Mouse (Mus musculus) bone marrow macrophage, adult 2 months (primary cell): Measurements from ENCODE around the gene Gm4792. TPM values are rescaled to one million over a fixed set of nuclear protein-coding genes. Genes with fewer than 3 reads are reported as not detected.

Experiments used
- H3K27ac ChIP-seq: 2 replicates; pipeline ENCODE4 v1.5.1; 2012; ENCODE audit warnings: low read depth, low read length; ENCODE audit not compliant: insufficient read depth
- H3K4me1 ChIP-seq: 2 replicates; pipeline ENCODE4 v1.6.1; 2012; ENCODE audit warnings: low read length; ENCODE audit not compliant: control insufficient read depth, insufficient read depth
- H3K4me3 ChIP-seq: 2 replicates; pipeline ENCODE4 v1.5.1; 2012; ENCODE audit warnings: mild to moderate bottlenecking, low read length, moderate library complexity; ENCODE audit not compliant: insufficient read depth
- CTCF ChIP-seq: IDR thresholded peaks from 2 replicates; pipeline ENCODE4 v1.5.1; 2012; ENCODE audit warnings: low read depth, mild to moderate bottlenecking, low read length, moderate library complexity
- POLR2A ChIP-seq: IDR thresholded peaks from 2 replicates; pipeline ENCODE4 v1.6.1; 2012; ENCODE audit warnings: mild to moderate bottlenecking, low read depth, low read length, borderline replicate concordance
- polyA plus RNA-seq: library from polyadenylated mRNA; stranded (reverse); fragments of >200 nt; gene quantifications from 2 replicates; pipeline ENCODE4 v1.2.4, GENCODE M21; 2012; ENCODE audit not compliant: missing spikeins, insufficient read depth, insufficient read length

Gm4792 gene
- polyA plus RNA-seq, 1 experiment, result not detected

DNA sequence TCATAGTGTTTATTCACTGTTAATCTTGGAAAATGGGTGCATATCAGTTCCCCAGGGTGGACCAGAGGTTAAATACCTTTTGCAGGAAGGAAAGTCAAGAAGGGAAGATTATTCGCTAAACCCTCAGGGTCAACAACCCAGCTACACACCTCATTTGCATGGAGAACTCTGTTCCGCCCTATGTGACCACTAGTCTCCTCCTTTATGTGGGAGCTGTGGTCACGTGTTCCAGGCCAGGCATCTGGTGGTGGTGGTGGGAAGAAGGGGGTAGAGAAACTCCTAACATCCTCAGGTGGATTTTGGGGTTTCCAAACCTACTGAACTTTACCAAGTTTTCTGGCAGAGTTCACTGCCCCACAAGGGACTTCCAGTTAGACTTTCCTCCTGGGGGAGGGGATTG, 35.3 kb downstream of the Gm4792 start:
- TF ChIP-seq CTCF (no peak), POLR2A (no peak)
- H3K4me1 ChIP-seq, result no peaks in the 10 kb centered on the region

GRCm38 (mm10) chr10:94262646-94263045, 35.9 kb downstream of the Gm4792 start:
- Histone ChIP-seq H3K27ac (no peak overlapping the region), H3K4me1 (no peaks in the 10 kb centered on the region), H3K4me3 (no peak overlapping the region)
- TF ChIP-seq POLR2A (no peak), CTCF (no peak)

More for the DNA sequence above, 35.3 kb downstream of the Gm4792 start:
- Histone ChIP-seq H3K4me3 (no peak overlapping the region), H3K27ac (no peak overlapping the region)

DNA sequence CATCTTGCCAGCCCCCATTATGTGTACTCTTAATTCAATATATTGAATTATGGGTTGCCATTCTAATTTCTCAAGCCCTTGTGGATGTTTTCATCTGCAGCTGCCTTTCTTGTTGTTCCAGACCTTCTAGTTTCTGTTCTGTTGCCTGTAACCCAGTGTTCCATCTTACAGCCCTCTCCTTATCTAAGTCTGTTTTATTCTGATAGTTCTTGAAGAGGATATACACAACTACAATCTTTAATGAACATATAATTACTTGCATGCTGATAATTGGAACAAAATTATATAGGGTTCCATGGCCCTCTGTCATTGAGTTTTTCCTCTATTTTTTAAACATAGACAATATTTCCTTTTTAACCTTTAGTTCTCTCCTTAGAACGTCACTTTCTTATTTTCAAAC, 38.0 kb downstream of the Gm4792 start:
- H3K4me3 ChIP-seq, result no peak overlapping the region
- no peak for TF ChIP-seq CTCF
- no peak for TF ChIP-seq POLR2A
- no peaks in the 10 kb centered on the region for H3K4me1 ChIP-seq
- H3K27ac ChIP-seq, result no peak overlapping the region

- H3K4me3 ChIP-seq, result no peak overlapping the region
- no peak for TF ChIP-seq CTCF
- no peak for TF ChIP-seq POLR2A
- H3K27ac ChIP-seq, result no peak overlapping the region
- no peaks in the 10 kb centered on the region for H3K4me1 ChIP-seq
Measured at GRCm38 (mm10) chr10:94256518-94256917, 42.0 kb downstream of the Gm4792 start.

DNA sequence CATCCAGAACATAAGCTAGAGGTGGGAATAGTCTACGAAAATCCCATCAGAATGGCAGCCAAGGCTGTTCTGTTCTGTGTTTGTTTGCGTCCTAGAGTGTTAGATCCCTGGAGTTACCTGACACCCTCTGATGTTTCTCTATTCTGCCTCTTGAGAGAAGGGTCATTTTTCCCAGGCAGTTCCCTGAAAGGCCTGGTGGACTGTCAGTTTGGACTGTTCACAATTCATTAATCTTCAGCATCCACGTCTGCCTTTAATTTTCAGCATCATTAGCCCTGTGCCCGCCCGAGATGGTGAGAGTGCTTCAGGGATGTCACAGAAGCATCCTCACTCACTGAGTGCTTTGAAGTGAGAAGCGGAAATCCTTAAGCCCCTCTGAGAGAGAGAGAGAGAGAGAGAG, 42.8 kb downstream of the Gm4792 start:
- Histone ChIP-seq H3K4me1 (no peaks in the 10 kb centered on the region), H3K27ac (no peak overlapping the region), H3K4me3 (no peak overlapping the region)
- no peak for TF ChIP-seq CTCF
- no peak for TF ChIP-seq POLR2A

GRCm38 (mm10) chr10:94254766-94255165, 43.7 kb downstream of the Gm4792 start:
- no peaks in the 10 kb centered on the region for H3K4me1 ChIP-seq
- no peak overlapping the region for H3K4me3 ChIP-seq
- no peak overlapping the region for H3K27ac ChIP-seq
- TF ChIP-seq CTCF (no peak), POLR2A (no peak)

GRCm38 (mm10) chr10:94253260-94253807, 45.2 kb downstream of the Gm4792 start:
- TF ChIP-seq CTCF (no peak), POLR2A (no peak)

DNA sequence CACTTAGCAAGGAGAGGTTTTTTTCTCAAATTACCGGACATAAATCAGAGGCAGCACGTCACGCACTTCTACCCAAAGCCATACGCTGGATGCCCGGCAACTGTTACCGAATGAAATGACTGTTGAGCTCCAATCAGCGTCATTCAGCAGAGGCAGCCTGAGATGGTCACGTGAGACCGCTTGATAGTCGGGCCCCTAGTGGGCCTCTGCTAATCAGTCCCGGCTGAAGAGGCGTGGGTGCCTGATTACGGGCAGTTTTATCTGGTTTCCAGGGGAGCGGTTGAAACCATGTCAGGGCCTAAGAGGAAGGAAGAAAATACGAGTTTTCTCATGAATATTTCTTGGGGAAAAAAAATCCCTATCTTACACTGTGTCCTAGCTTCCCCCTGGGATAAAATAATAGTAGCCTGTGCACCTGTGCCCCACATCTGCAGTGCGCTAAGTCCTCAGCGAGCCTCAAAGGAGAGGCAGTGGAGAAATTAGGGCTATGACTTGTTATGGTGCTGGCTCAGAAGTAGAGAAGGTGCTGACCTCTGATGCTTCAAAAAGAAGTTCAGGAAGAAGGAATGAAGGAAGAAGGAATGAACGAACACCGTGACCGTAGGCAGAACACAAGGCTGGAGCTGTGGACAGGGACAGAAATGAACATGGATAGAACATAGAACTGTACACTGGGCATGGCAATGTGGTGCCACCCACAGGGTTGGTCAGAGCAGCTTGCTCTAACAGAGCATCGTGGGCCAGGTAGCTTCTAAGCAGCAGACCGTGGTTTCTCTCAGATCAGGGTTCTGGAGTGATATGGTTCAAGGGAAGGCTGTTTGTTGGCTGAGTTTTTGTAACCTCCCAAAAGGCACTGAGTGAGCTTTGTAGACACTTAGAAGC, 48.7 kb downstream of the Gm4792 start:
- TF ChIP-seq CTCF (no peak), POLR2A (no peak)
- H3K4me3 ChIP-seq, result no peak overlapping the region
- H3K27ac ChIP-seq, result no peak overlapping the region
- no peaks in the 10 kb centered on the region for H3K4me1 ChIP-seq

More at GRCm38 (mm10) chr10:94253260-94253807, 45.2 kb downstream of the Gm4792 start:
- Histone ChIP-seq H3K27ac (no peak overlapping the region), H3K4me3 (no peak overlapping the region), H3K4me1 (no peaks in the 10 kb centered on the region)

DNA sequence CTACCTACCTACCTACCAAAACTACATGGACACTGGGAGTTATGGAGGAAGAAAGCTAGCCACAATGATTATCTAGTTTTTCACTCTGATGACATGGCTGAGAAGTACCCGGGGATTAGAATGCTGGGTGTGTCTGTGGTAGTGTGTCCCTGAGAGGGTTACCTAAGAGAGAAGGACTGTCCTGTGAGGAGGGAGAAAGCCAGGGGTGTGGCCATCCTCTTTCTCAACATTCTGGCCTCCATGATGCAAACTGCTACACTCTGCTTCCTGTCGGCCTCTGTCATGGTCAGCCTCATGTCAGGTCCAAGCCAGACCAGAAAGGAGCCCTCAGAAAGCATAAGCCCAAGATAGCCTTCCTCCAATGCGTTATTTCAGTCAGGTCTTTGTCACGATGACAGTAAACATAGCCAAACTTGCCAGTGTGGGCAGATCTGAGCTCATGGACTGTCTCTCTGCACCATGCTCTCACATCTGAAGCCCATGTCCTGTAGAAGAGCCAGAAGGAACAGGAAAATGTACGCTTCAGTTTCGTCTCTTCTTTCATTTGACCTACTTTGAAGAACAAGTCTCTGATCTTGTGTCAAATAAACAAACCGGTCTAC, 50.7 kb downstream of the Gm4792 start:
- no peak overlapping the region for H3K4me3 ChIP-seq
- no peak for TF ChIP-seq CTCF
- H3K27ac ChIP-seq, result no peak overlapping the region
- no peaks in the 10 kb centered on the region for H3K4me1 ChIP-seq

Other genes starting within 250 kb of the Gm4792 start
- 12.5 and 12.9 TPM in 2 replicates for gene Nr2c1, start 150.7 kb downstream of the Gm4792 start, polyA plus RNA-seq
- 97.1 and 110 TPM in 2 replicates for gene Ndufa12, start 100.0 kb downstream of the Gm4792 start, polyA plus RNA-seq
- 22.1 and 25.2 TPM in 2 replicates for gene Tmcc3, start 13.2 kb upstream of the Gm4792 start, polyA plus RNA-seq